Mouse (Mus musculus) layer of hippocampus, postnatal 14 days (tissue): ENCODE results near the gene Popdc3. TPM values are rescaled to one million over a fixed set of nuclear protein-coding genes. Genes with fewer than 3 reads are reported as not detected.
"Not testable (repeated sequence)": the region's sequence is repeated elsewhere in the genome, so short reads cannot be mapped to it uniquely, and the experiment has no call there.

Experiments used
- DNase-seq, 2 experiments: peaks; one replicate each; pipeline ENCODE4 v3.0.0; 2021 to 2022; ENCODE audit warnings: low spot score in 2 of 2, mixed read lengths in 1 of 2
- total RNA-seq, 2 experiments: library from RNA; stranded (reverse); gene quantifications; 2 replicates each; pipeline ENCODE4 v1.2.3; 2021

Popdc3 gene
- total RNA-seq, 2 experiments from 2014 or later, result 7.5 to 8.5 TPM

DNA sequence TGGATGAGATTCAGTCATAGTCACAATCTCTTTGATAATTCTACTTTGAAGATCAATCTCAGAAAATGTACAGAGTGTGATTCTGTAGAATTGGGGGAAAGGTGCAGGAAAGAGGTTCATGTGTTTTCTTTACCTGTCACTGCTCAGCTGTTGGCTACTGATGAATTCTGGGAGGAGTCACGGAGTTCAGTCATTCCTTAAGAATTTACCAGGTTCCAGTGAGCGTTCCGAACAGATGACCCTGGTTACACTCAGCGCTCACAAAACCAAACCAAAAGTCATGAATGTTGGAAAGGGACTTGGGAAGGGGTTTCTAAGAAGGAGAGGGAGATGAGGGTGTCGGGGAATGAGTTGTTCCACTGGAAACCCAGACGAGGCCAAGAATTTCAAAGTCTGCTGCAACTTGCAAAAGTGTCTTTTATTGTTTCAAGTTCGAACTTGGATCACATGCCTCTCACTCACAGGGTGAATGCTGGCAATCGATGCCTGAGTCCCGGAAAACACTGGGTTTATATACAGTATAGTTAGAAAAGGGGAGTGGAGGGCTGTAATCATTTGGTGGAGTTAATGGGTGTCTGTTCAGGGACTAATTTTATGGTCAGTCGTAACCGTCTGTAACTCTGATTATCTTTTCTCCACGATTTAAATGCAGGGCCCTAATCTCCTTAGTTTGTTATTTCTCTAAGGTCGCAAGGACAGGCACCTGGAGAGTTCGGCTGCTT, 125.6 kb downstream of the Popdc3 start:
- no peak for DNase-seq

DNA sequence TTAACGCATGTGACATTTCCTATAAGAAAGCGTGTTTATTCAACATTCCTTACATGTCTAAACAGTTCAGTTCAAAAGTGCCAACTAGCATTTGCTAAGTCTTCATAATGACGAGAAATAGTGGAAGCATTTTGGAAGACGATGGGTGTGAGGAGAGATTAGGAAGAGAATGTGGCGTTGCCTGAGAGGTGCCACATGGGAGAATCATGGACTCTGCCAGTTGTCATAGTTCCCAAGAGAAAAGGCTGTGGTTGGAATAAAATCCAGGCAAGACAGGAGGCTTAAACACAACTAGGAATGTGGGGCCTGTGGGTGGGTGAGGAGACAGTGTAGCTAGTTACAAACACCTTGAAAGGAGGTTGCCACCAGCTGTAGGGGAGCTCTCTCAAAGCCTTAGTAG, 127.3 kb downstream of the Popdc3 start:
- no peak for DNase-seq

DNA sequence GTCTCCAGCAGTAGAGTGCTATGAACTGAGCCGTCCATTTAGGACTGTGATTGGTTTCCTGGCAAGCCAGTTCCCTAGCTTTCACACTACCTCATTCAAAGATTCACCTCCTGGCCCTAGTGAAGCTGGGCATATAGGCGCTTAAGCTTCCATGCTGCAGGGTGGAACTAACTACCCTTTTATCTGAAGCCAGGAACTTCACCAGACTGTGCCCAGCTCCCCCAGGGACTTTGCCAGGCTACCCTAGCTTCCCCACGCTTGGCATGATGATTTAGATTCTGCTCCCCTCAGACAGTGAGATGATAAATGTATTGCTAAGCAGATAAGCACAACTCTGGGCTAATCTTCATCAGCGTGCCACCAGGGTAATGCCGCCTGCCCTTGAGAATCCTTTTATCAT, 133.2 kb downstream of the Popdc3 start:
- no peak for DNase-seq

DNA sequence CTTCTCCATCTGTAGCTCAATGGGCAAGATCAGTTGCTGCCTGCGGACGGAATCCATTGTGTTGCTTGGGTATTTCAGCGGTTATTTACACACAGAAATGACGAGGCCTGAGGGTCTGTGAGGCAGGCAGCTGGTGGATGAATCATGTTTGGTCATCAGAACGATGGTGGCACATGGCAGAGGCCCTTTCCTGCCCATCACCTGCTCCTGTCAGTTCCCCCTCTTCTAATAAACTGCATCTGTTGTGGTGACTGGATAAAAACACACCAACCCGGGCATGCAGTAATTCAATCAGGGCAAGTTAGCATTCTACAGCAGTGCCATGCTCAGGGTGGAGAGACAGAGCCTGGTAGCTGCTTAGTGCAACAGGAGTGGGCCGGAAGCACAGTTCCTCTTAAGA, 133.7 kb downstream of the Popdc3 start:
- no peak for DNase-seq

GRCm38 (mm10) chr10:45314865-45315264, 137.0 kb downstream of the Popdc3 start:
- DNase-seq, result no peak

GRCm38 (mm10) chr10:45318922-45319321, 141.0 kb downstream of the Popdc3 start:
- no peak for DNase-seq

DNA sequence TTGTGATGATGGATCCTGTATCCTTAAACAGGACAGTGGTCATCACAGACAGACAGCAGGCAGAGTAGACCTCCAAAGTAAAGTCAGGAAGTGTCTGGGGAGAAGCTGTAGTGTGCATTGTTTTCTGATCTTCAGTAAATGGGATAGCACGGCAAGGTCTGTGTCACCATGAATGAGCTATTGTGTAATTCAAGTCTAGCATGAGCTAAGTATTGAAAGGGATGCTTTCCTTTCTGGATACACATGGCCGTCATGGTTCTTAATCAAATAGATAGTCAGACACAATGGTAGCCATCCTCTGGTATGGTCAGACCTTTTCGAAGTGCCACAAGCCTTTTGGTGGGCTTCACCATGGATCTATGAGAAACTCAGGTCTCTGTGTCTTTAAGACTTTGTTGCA, 142.4 kb downstream of the Popdc3 start:
- no peak for DNase-seq

DNA sequence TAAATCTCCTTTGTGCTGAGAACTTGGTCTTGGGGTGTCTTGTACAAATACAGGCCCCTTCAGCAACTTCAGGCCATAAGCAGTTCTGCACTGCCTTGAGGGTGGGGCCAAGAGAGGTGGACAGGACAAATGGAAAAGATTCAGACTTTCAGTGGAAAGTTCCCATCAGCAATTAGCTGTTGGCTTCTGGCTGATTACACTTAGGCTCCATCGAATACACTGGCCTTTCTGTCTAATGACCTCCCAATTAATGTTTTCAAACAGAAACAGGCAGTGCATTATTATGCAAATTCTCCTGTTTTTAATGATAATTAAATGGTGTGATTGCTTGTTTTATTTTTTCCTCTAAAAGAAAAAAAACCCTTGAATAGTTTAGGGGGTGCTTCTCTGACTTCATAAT, 146.3 kb downstream of the Popdc3 start:
- no peak for DNase-seq

- no peak for DNase-seq
Measured at GRCm38 (mm10) chr10:45328196-45329000, 150.5 kb downstream of the Popdc3 start.

GRCm38 (mm10) chr10:45334925-45335324, 157.0 kb downstream of the Popdc3 start:
- no peak for DNase-seq

- peak; percentile 28 to 47 for DNase-seq
Measured at GRCm38 (mm10) chr10:45335434-45336422, 157.8 kb downstream of the Popdc3 start, which contains the start of gene Bves. Gene Bves, plus strand, starts transcription at chr10:45335772.

- DNase-seq, result no peak
Measured at GRCm38 (mm10) chr10:45339106-45339505, 161.2 kb downstream of the Popdc3 start.

DNA sequence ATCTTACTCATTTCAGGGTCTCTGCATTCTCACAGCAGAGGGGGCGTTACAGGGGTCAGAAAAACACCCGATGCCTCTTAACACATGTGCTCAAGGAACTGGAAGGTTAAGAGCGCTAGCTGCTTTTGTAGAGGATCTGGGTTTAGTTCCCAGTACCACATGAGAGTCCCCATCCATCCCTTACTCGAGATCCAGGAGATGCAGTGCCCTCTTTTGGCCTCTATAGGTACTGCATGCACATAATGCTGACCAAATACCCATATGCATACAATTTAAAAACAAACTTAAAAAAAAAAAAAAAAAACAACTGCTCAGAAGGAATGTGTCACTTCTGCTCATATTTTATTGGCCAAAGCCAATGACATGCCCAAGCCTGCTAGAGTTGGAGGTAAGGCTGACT, 166.5 kb downstream of the Popdc3 start:
- DNase-seq, result no peak

GRCm38 (mm10) chr10:45345217-45345616, 167.3 kb downstream of the Popdc3 start:
- no peak for DNase-seq

- DNase-seq, result not testable (repeated sequence)
Measured at GRCm38 (mm10) chr10:45348143-45348542, 170.2 kb downstream of the Popdc3 start.

DNA sequence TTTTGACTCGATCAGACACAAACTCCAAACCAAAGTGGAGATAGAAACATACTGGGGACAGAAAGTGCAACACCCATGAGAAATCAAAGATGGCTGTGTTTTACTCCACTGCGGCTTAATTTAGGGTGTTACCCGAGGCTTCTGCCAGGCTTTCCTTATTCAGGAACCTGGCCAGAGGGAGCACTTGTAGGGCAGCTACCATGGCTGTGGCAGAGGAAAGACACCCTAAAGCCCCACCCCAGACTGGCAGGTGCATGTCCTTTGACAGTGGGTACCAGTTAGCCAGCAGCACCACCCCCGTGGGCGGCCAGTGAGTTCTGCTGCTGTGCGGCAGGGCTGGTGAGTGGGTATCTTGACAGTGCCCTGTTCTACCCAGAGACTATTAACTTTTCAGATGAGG, 178.2 kb downstream of the Popdc3 start:
- DNase-seq, result no peak

- DNase-seq, result no peak
Measured at GRCm38 (mm10) chr10:45363396-45363795, 185.5 kb downstream of the Popdc3 start.

- DNase-seq, result no peak
Measured at GRCm38 (mm10) chr10:45366987-45367705, 189.2 kb downstream of the Popdc3 start.
